Mouse (Mus musculus) right cerebral cortex, postnatal 14 days (tissue): ENCODE results near the gene Cask.
A peak's percentile ranks its signal among the peaks of the same experiment; 100 is the strongest.
"Not testable (repeated sequence)": the region's sequence is repeated elsewhere in the genome, so short reads cannot be mapped to it uniquely, and the experiment has no call there.

Experiments
- DNase-seq: peaks from one replicate; pipeline ENCODE4 v3.0.0; 2022

Gene Cask

GRCm38 (mm10) chrX:13851285-13851684 lies at the start of gene Cask:
TSS of gene Cask (minus strand) at chrX:13851367.
- DNase-seq, result no peak

GRCm38 (mm10) chrX:13889976-13890375 lies 38.8 kb upstream of the Cask start:
- DNase-seq, result no peak

- DNase-seq, result no peak
These were observed 33.2 kb upstream of the Cask start for GRCm38 (mm10) chrX:13884348-13884747.

- no peak for DNase-seq
These were observed 30.8 kb upstream of the Cask start for GRCm38 (mm10) chrX:13881969-13882368.

GRCm38 (mm10) chrX:13860145-13860544 lies 9.0 kb upstream of the Cask start:
- DNase-seq, result no peak

- DNase-seq, result no peak
These were observed 7.9 kb upstream of the Cask start for GRCm38 (mm10) chrX:13859051-13859450.

GRCm38 (mm10) chrX:13848473-13848872 lies 2.7 kb downstream of the Cask start:
- no peak for DNase-seq

- no peak for DNase-seq
These were observed 3.7 kb downstream of the Cask start for GRCm38 (mm10) chrX:13847502-13847851.

GRCm38 (mm10) chrX:13846653-13847501 lies 4.3 kb downstream of the Cask start:
- DNase-seq, result peak; percentile 86

GRCm38 (mm10) chrX:13845858-13846652 lies 5.1 kb downstream of the Cask start:
- peak; percentile 44 for DNase-seq

GRCm38 (mm10) chrX:13845141-13845857 lies 5.9 kb downstream of the Cask start:
- DNase-seq, result no peak

GRCm38 (mm10) chrX:13822792-13823191 lies 28.4 kb downstream of the Cask start:
- DNase-seq, result no peak

- DNase-seq, result no peak
These were observed 52.4 kb downstream of the Cask start for GRCm38 (mm10) chrX:13798754-13799153.

- DNase-seq, result no peak
These were observed 85.5 kb downstream of the Cask start for GRCm38 (mm10) chrX:13765672-13766071.

- DNase-seq, result no peak
These were observed 86.1 kb downstream of the Cask start for GRCm38 (mm10) chrX:13765024-13765423.

- DNase-seq, result no peak
These were observed 93.7 kb downstream of the Cask start for GRCm38 (mm10) chrX:13757279-13758005.

GRCm38 (mm10) chrX:13741110-13741509 lies 110.1 kb downstream of the Cask start:
- DNase-seq, result no peak

GRCm38 (mm10) chrX:13730785-13731184 lies 120.4 kb downstream of the Cask start:
- not testable (repeated sequence) for DNase-seq

GRCm38 (mm10) chrX:13729835-13730480 lies 121.2 kb downstream of the Cask start:
- peak; percentile 8 for DNase-seq

GRCm38 (mm10) chrX:13725573-13726403 lies 125.4 kb downstream of the Cask start:
- DNase-seq, result no peak

- no peak for DNase-seq
These were observed 130.8 kb downstream of the Cask start for GRCm38 (mm10) chrX:13720296-13720829.
